Comparison of ENCODE assay signal across 31 mouse cellular contexts in genomic region chr16:4333788-4334187, GRCm38 (mm10).
DNase-seq lines count a peak whose midpoint lies in the region; ATAC-seq lines count a peak whose summit lies in the region.
"Had no signal": no experiment of that assay in that cellular context is flagged by ENCODE, and none has a peak within 500 bp of the region (broad histone marks: within the 10 kb centered on the region; RNA-seq: fewer than 3 reads in every experiment).

No protein-coding gene starts in this region.

- no peak overlapping the region for H3K9ac ChIP-seq in heart, embryonic 14.5 days (ENCODE audit: low read length)
- H3K9ac ChIP-seq in heart, embryonic 12.5 days = no peak overlapping the region
- H3K9ac ChIP-seq in liver, embryonic 13.5 days = no peak overlapping the region
- H3K9ac ChIP-seq: embryonic facial prominence, embryonic 13.5 days; forebrain, embryonic 12.5 days; forebrain, postnatal 0 days; hindbrain, embryonic 14.5 days; limb, embryonic 15.5 days; midbrain, embryonic 15.5 days; neural tube, embryonic 15.5 days; stomach, embryonic 15.5 days had no signal

- peak overlapping the region; percentile 21; the same call in 1 of the 2 replicates for H3K4me2 ChIP-seq in heart, embryonic 14.5 days (ENCODE audit: low read length)
- H3K4me2 ChIP-seq in heart, embryonic 12.5 days = no peak overlapping the region
- no peak overlapping the region for H3K4me2 ChIP-seq in liver, embryonic 13.5 days
- H3K4me2 ChIP-seq: embryonic facial prominence, embryonic 13.5 days; forebrain, embryonic 12.5 days; hindbrain, embryonic 14.5 days; limb, embryonic 15.5 days; midbrain, embryonic 15.5 days; neural tube, embryonic 15.5 days; stomach, embryonic 15.5 days had no signal

- peak overlapping the region; percentile 0 to 63; a peak in 3 of 4 replicates for H3K27ac ChIP-seq in heart, embryonic 14.5 days (replicated peaks in 1 of 2; ENCODE audit: control insufficient read depth in 1 of 2, insufficient read depth in 1 of 2, low read depth in 2 of 2, low read length in 2 of 2)
- H3K27ac ChIP-seq in heart, embryonic 12.5 days (ENCODE audit: poor library complexity, severe bottlenecking) = no peak overlapping the region
- no peak overlapping the region for H3K27ac ChIP-seq in liver, embryonic 13.5 days
- H3K27ac ChIP-seq: embryonic facial prominence, embryonic 13.5 days; forebrain, embryonic 12.5 days; hindbrain, embryonic 14.5 days; limb, embryonic 10.5 days; limb, embryonic 15.5 days; macrophage; midbrain, embryonic 10.5 days; midbrain, embryonic 15.5 days; neural tube, embryonic 15.5 days; stomach, embryonic 15.5 days had no signal

- H3K4me3 ChIP-seq in heart, embryonic 14.5 days (ENCODE audit: control insufficient read depth in 1 of 2, insufficient read depth in 1 of 2, low read depth in 1 of 2, low read length in 2 of 2) = no peak overlapping the region
- H3K4me3 ChIP-seq in heart, embryonic 12.5 days = no peak overlapping the region
- no peak overlapping the region for H3K4me3 ChIP-seq in liver, embryonic 13.5 days (replicated peaks)
- H3K4me3 ChIP-seq: embryonic facial prominence, embryonic 13.5 days; erythroblast, embryonic 14.5 days; forebrain, embryonic 12.5 days; limb, embryonic 10.5 days; limb, embryonic 15.5 days; midbrain, embryonic 10.5 days; midbrain, embryonic 15.5 days; neural tube, embryonic 15.5 days; stomach, embryonic 15.5 days had no signal

- no peak for ATAC-seq in heart, embryonic 14.5 days (ENCODE audit: insufficient number of reproducible peaks, insufficient read depth, low FRiP score, low read depth)
- no peak for ATAC-seq in heart, embryonic 12.5 days (ENCODE audit: insufficient number of reproducible peaks, low FRiP score)
- peak; percentile 29; the same call in 1 of the 2 replicates for ATAC-seq in liver, embryonic 13.5 days (ENCODE audit: low read depth)
- 0 out of 2 replicates have a peak, but pooled peaks have one; percentile 25 for ATAC-seq in erythroid progenitor cell, adult 5-6 weeks (replicated peaks; ENCODE audit: low FRiP score, poor library complexity, severe bottlenecking)
- ATAC-seq: forebrain, postnatal 0 days; intestine, postnatal 0 days; midbrain, embryonic 15.5 days; Patski had no signal

- H3K36me3 ChIP-seq in heart, embryonic 14.5 days (ENCODE audit: control insufficient read depth, insufficient read depth, low read length) = no peaks in the 10 kb centered on the region
- H3K36me3 ChIP-seq in heart, embryonic 12.5 days = no peaks in the 10 kb centered on the region
- no peaks in the 10 kb centered on the region for H3K36me3 ChIP-seq in liver, embryonic 13.5 days
- H3K36me3 ChIP-seq: embryonic facial prominence, embryonic 13.5 days; forebrain, embryonic 12.5 days; limb, embryonic 10.5 days; limb, embryonic 15.5 days; midbrain, embryonic 10.5 days; midbrain, embryonic 15.5 days; neural tube, embryonic 15.5 days; stomach, embryonic 15.5 days had no signal

- peaks cover 4 to 9% of the 10 kb centered on the region in 2 experiments for H3K4me1 ChIP-seq in heart, embryonic 14.5 days (ENCODE audit: control insufficient read depth in 2 of 2, insufficient read depth in 2 of 2, low read length in 2 of 2)
- peaks cover 12% of the 10 kb centered on the region for H3K4me1 ChIP-seq in heart, embryonic 12.5 days (replicated peaks)
- peaks cover 10% of the 10 kb centered on the region; the same call in 1 of the 2 replicates for H3K4me1 ChIP-seq in liver, embryonic 13.5 days (replicated peaks)
- H3K4me1 ChIP-seq: forebrain, embryonic 12.5 days; limb, embryonic 10.5 days; limb, embryonic 15.5 days; midbrain, embryonic 10.5 days; midbrain, embryonic 15.5 days; neural tube, embryonic 15.5 days; stomach, embryonic 15.5 days had no signal

- H3K9me3 ChIP-seq in heart, embryonic 14.5 days (ENCODE audit: control insufficient read depth, low read length) = no peaks in the 10 kb centered on the region
- no peaks in the 10 kb centered on the region for H3K9me3 ChIP-seq in heart, embryonic 12.5 days (replicated peaks)
- no peaks in the 10 kb centered on the region for H3K9me3 ChIP-seq in liver, embryonic 13.5 days (replicated peaks)
- H3K9me3 ChIP-seq: embryonic facial prominence, embryonic 13.5 days; forebrain, embryonic 12.5 days; limb, embryonic 10.5 days; limb, embryonic 15.5 days; midbrain, embryonic 10.5 days; midbrain, embryonic 15.5 days; neural tube, embryonic 15.5 days; stomach, embryonic 15.5 days had no signal

- WGBS in heart, embryonic 14.5 days = 52% methylated on average over 5 of the region's 5 CpGs
- 66% methylated on average over 5 of the region's 5 CpGs for WGBS in heart, embryonic 12.5 days
- WGBS in liver, embryonic 13.5 days (ENCODE audit: insufficient replicate concordance) = 59% methylated on average over 5 of the region's 5 CpGs

- no peaks in the 10 kb centered on the region for H3K27me3 ChIP-seq in heart, embryonic 14.5 days (ENCODE audit: control insufficient read depth, insufficient read depth, low read length)
- H3K27me3 ChIP-seq in heart, embryonic 12.5 days (replicated peaks) = no peaks in the 10 kb centered on the region
- no peaks in the 10 kb centered on the region for H3K27me3 ChIP-seq in liver, embryonic 13.5 days
- H3K27me3 ChIP-seq: embryonic facial prominence, embryonic 13.5 days; forebrain, embryonic 12.5 days; midbrain, embryonic 15.5 days; neural tube, embryonic 15.5 days; Patski; stomach, embryonic 15.5 days had no signal

- DNase-seq in liver, embryonic 13.5 days = no peak
- DNase-seq in liver = no peak
- DNase-seq in spleen, adult 12 weeks (ENCODE audit: low spot score) = no peak
- DNase-seq: adrenal gland, postnatal 25 days; B cell, adult 2 months; cerebellum, adult 11-12 months; cerebellum, adult 9-11 months; forebrain, postnatal 0 days; gastrocnemius, postnatal 10 days; kidney, postnatal 10 days; layer of hippocampus, adult 9-11 months; lung, adult 2 months; lung, postnatal 10 days; retina, postnatal 1 day; right cerebral cortex, postnatal 14 days had no signal

Comparison
In these comparisons a context has a peak if more than half of its experiments do, and no peak if none do; other contexts are left out.
1. H3K27ac ChIP-seq: peak in heart, embryonic 14.5 days (2 of 2); none in heart, embryonic 12.5 days (single experiment) and liver, embryonic 13.5 days (single experiment).
2. ATAC-seq: peak in liver, embryonic 13.5 days (single experiment) and erythroid progenitor cell, adult 5-6 weeks (single experiment); none in heart, embryonic 14.5 days (single experiment) and heart, embryonic 12.5 days (single experiment).